Comparison of ENCODE assay signal across 26 mouse cellular contexts in the genomic region with DNA sequence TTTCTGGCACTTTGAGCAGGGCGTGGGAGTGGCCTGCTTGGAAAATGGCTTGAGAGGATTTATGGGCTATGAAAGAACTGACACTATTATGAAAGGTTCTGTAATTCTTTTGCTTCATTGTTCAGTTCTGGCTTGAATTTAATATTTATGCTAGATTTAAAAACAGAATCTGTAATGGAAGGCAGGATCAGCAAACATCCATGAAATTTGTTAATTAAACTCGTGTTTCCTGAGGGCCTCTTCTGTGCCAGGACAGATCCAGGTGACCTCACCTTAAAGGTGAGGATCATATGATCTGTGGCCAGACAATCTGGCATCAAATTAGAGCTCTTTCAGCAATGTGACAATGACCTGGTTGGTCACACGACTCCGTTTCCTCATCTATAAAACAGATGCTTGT.
"Had no signal": no experiment of that assay in that cellular context is flagged by ENCODE, and none has a peak within 500 bp of the region (broad histone marks: within the 10 kb centered on the region; RNA-seq: fewer than 3 reads in every experiment).

No protein-coding gene starts in this region.

- H3K9me3 ChIP-seq: heart, embryonic 10.5 days; heart, embryonic 12.5 days; hindbrain, embryonic 10.5 days; hindbrain, embryonic 12.5 days; intestine, embryonic 15.5 days; kidney, embryonic 15.5 days; limb, embryonic 10.5 days; limb, embryonic 12.5 days; liver, embryonic 13.5 days had no signal

- H3K4me1 ChIP-seq: heart, embryonic 10.5 days; heart, embryonic 12.5 days; hindbrain, embryonic 10.5 days; hindbrain, embryonic 12.5 days; intestine, embryonic 15.5 days; kidney, embryonic 15.5 days; limb, embryonic 10.5 days; limb, embryonic 12.5 days; liver, embryonic 13.5 days had no signal

- H3K4me2 ChIP-seq: heart, embryonic 12.5 days; hindbrain, embryonic 12.5 days; hindbrain, embryonic 14.5 days; intestine, embryonic 15.5 days; kidney, embryonic 15.5 days; limb, embryonic 12.5 days; liver, embryonic 11.5 days; liver, embryonic 13.5 days had no signal

- H3K9ac ChIP-seq: heart, embryonic 12.5 days; hindbrain, embryonic 12.5 days; hindbrain, embryonic 14.5 days; intestine, embryonic 15.5 days; kidney, embryonic 15.5 days; limb, embryonic 12.5 days; liver, embryonic 13.5 days had no signal

- H3K27me3 ChIP-seq: heart, embryonic 12.5 days; hindbrain, embryonic 12.5 days; intestine, embryonic 15.5 days; kidney, embryonic 15.5 days; limb, embryonic 12.5 days; liver, embryonic 13.5 days had no signal

- ATAC-seq: hindbrain, embryonic 16.5 days; inflammation-experienced regulatory T-cells, adult 6 months; intestine, embryonic 15.5 days; intestine, postnatal 0 days had no signal

- H3K4me3 ChIP-seq: heart, embryonic 10.5 days; heart, embryonic 12.5 days; hindbrain, embryonic 10.5 days; hindbrain, embryonic 12.5 days; intestine, embryonic 15.5 days; kidney, embryonic 15.5 days; layer of hippocampus, adult 2 months; left cerebral cortex, adult 2 months; limb, embryonic 10.5 days; limb, embryonic 12.5 days; liver, embryonic 13.5 days had no signal

- H3K27ac ChIP-seq: heart, embryonic 10.5 days; hindbrain, embryonic 10.5 days; hindbrain, embryonic 12.5 days; hindbrain, embryonic 14.5 days; intestine, embryonic 15.5 days; kidney, embryonic 15.5 days; layer of hippocampus, adult 2 months; left cerebral cortex, adult 2 months; limb, embryonic 10.5 days; limb, embryonic 12.5 days; liver, embryonic 13.5 days had no signal

- H3K36me3 ChIP-seq: heart, embryonic 10.5 days; heart, embryonic 12.5 days; hindbrain, embryonic 10.5 days; hindbrain, embryonic 12.5 days; intestine, embryonic 15.5 days; kidney, embryonic 15.5 days; limb, embryonic 10.5 days; limb, embryonic 12.5 days; liver, embryonic 13.5 days had no signal

- DNase-seq: gastrocnemius, postnatal 14 days; gastrocnemius, postnatal 36 days; heart, adult 18-20 months; heart, postnatal 10 days; heart, postnatal 4 days; kidney, adult 18-20 months; kidney, adult 8-10 months; kidney, postnatal 14 days; kidney, postnatal 36 days; liver; liver, embryonic 13.5 days had no signal
